Mouse (Mus musculus): ENCODE results near the gene Bcat1. TPM values are rescaled to one million over a fixed set of nuclear protein-coding genes. Genes with fewer than 3 reads are reported as not detected.

Bcat1 gene
- polyA plus RNA-seq, 1 experiment from 2014 or later: 0.46 TPM

DNA sequence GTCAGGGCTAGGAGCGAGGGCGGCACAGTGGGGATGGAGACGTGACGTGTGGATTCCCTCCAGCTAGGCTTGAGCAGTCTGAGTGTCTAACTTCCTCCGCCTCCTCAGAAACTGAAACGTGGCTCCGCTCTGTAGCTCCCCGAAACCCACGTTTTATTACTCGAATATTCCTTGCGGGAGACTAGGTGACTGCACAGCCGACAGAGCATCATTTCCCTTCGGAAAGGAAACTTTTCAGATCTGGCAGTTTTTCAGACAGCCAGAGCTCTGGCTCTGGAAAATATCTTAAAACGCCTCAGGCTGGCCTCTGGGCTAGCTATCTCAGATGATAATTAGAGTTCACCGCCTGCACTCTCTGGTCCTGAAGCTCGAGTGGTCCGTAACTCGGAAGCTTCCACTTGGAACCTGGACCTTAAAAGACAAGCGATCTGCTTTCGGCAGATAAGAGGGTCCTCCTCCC lies 866 bp downstream of the Bcat1 start:
- DNase-seq (peak; percentile 10), ATAC-seq (no peak)
- Histone ChIP-seq H3K9me3 (ENCODE audit: low read length) (no peaks in the 10 kb centered on the region), H3K4me2 (ENCODE audit: low read depth, low read length) (peak overlapping the region; percentile 64), H3K4me1 (ENCODE audit: insufficient read depth) (peaks cover 4% of the 10 kb centered on the region), H3K27me3 (ENCODE audit: insufficient read depth, low read length) (peaks cover 26% of the 10 kb centered on the region), H3K4me3 (ENCODE audit: low read depth, low read length) (peak overlapping the region; percentile 39), H3K9ac (replicated peaks) (no peak overlapping the region; the same call in 1 of the 2 replicates), H3K36me3 (replicated peaks; ENCODE audit: insufficient read depth, low read length) (no peaks in the 10 kb centered on the region), H3K27ac (ENCODE audit: low read depth) (no peak overlapping the region)
- no peak for TF ChIP-seq EP300 (IDR thresholded peaks at IDR 0.05; ENCODE audit: low read depth)
- TF ChIP-seq CTCF (IDR thresholded peaks at IDR 0.05; ENCODE audit: low read depth): no peak
- WGBS (ENCODE audit: insufficient replicate concordance): 1% methylated on average over 20 of the region's 20 CpGs

DNA sequence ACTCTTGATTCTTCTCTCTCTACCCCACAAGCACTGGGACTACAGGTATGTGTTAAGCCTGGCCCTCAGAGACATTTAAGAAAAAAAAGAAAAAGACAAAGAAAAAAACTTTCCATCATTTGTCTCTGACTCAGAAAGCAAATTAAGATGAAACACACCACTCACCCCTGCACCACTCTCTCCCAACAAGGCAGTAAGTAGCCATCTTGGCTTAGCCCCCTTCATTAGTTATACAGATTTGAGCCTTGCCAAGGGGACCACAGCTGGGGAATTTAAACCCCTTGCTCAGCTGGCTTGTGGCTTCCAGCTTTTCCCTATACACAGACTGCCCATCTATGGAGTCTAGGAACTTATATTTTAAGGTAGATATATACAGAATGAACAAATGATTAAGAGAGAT lies 1.5 kb downstream of the Bcat1 start:
- ATAC-seq (no peak), DNase-seq (no peak)
- TF ChIP-seq CTCF (IDR thresholded peaks at IDR 0.05; ENCODE audit: low read depth): no peak
- no peak for TF ChIP-seq EP300 (IDR thresholded peaks at IDR 0.05; ENCODE audit: low read depth)
- H3K4me3 ChIP-seq (ENCODE audit: low read depth, low read length): no peak overlapping the region
- H3K9ac ChIP-seq (replicated peaks): no peak overlapping the region
- H3K27ac ChIP-seq (ENCODE audit: low read depth): no peak overlapping the region
- H3K9me3 ChIP-seq (ENCODE audit: low read length): no peaks in the 10 kb centered on the region
- H3K36me3 ChIP-seq (replicated peaks; ENCODE audit: insufficient read depth, low read length): no peaks in the 10 kb centered on the region
- H3K4me2 ChIP-seq (ENCODE audit: low read depth, low read length): no peak overlapping the region
- peaks cover 4% of the 10 kb centered on the region for H3K4me1 ChIP-seq (ENCODE audit: insufficient read depth)
- H3K27me3 ChIP-seq (ENCODE audit: insufficient read depth, low read length): peaks cover 26% of the 10 kb centered on the region

DNA sequence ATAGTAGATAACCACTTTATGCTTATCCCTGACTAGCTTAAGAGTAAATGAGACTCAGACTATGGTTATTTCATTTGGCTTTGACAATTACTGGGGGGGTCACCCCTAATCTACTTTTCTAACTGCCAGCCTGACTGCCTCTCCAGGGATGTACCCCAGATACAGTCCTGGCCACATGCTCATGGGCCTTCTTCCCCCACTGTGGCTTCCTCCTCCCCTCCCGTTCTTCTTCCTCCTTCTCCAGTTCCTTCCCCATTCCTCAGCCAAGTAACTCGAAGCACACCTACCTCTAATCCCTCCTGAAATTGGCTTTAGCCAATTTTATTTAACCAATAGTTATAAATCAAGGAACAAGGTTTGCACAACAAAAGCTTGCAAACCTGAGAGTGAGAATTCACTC lies 6.1 kb downstream of the Bcat1 start:
- ATAC-seq: no peak
- TF ChIP-seq CTCF (IDR thresholded peaks at IDR 0.05; ENCODE audit: low read depth) (no peak), EP300 (IDR thresholded peaks at IDR 0.05; ENCODE audit: low read depth) (no peak)
- Histone ChIP-seq H3K36me3 (replicated peaks; ENCODE audit: insufficient read depth, low read length) (no peaks in the 10 kb centered on the region), H3K4me1 (ENCODE audit: insufficient read depth) (no peaks in the 10 kb centered on the region), H3K27ac (ENCODE audit: low read depth) (no peak overlapping the region), H3K4me3 (ENCODE audit: low read depth, low read length) (no peak overlapping the region), H3K9ac (replicated peaks) (no peak overlapping the region), H3K27me3 (ENCODE audit: insufficient read depth, low read length) (peaks cover 11% of the 10 kb centered on the region), H3K9me3 (ENCODE audit: low read length) (no peaks in the 10 kb centered on the region), H3K4me2 (ENCODE audit: low read depth, low read length) (no peak overlapping the region)
- 36% methylated on average over 2 of the region's 2 CpGs for WGBS (ENCODE audit: insufficient replicate concordance)
- peak; percentile 6 for DNase-seq

DNA sequence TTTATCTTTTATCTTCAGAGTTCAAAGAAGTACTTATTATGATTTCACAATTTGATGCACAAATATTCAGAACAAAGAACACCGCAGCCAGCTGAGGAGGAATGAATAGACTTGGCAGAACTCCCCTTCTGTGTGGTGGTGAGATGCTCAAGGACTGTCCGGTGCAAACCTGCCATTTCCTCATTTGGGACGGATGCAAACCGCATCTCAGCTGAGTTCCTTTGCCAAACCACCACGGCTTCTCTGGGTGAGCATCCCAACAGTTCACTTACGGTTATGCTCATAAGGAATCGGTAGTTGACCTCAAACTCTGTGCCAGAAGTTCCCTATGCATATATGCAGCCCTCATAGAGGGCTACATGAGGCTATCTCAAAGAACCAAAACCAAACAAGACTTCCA lies 6.6 kb downstream of the Bcat1 start:
- H3K36me3 ChIP-seq (replicated peaks; ENCODE audit: insufficient read depth, low read length): no peaks in the 10 kb centered on the region
- ATAC-seq (no peak), DNase-seq (peak; percentile 4)
- H3K27me3 ChIP-seq (ENCODE audit: insufficient read depth, low read length): peaks cover 8% of the 10 kb centered on the region
- H3K9me3 ChIP-seq (ENCODE audit: low read length): no peaks in the 10 kb centered on the region
- H3K27ac ChIP-seq (ENCODE audit: low read depth): no peak overlapping the region
- no peak overlapping the region for H3K4me2 ChIP-seq (ENCODE audit: low read depth, low read length)
- TF ChIP-seq CTCF (IDR thresholded peaks at IDR 0.05; ENCODE audit: low read depth) (no peak), EP300 (IDR thresholded peaks at IDR 0.05; ENCODE audit: low read depth) (no peak)
- H3K4me1 ChIP-seq (ENCODE audit: insufficient read depth): no peaks in the 10 kb centered on the region
- WGBS (ENCODE audit: insufficient replicate concordance): 67% methylated on average over 7 of the region's 7 CpGs
- H3K9ac ChIP-seq (replicated peaks): no peak overlapping the region
- no peak overlapping the region for H3K4me3 ChIP-seq (ENCODE audit: low read depth, low read length)

DNA sequence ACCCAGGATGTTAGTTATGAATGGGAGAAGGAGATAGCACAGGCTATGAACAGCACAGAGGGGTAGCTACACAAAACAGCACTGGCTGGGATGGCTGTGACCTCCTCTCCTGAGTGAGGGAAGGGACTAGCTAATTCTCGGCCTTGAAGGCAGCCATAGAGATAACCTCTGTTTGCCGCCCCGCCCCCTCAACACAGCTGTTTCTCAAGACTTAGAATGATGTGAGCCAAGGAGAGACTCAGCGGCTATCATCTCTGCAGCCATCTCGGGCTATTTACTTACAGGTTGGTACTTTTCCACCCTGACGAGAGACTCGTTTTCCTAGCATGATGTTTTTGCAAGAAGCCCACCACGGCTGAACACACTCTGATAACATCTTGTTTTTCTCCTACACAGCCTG lies 8.3 kb downstream of the Bcat1 start:
- ATAC-seq (no peak), DNase-seq (peak; percentile 10)
- no peaks in the 10 kb centered on the region for H3K36me3 ChIP-seq (replicated peaks; ENCODE audit: insufficient read depth, low read length)
- H3K4me2 ChIP-seq (ENCODE audit: low read depth, low read length): no peak overlapping the region
- H3K27me3 ChIP-seq (ENCODE audit: insufficient read depth, low read length): no peaks in the 10 kb centered on the region
- no peak overlapping the region for H3K9ac ChIP-seq (replicated peaks)
- H3K9me3 ChIP-seq (ENCODE audit: low read length): no peaks in the 10 kb centered on the region
- no peak overlapping the region for H3K27ac ChIP-seq (ENCODE audit: low read depth)
- 65% methylated on average over 8 of the region's 8 CpGs for WGBS (ENCODE audit: insufficient replicate concordance)
- no peaks in the 10 kb centered on the region for H3K4me1 ChIP-seq (ENCODE audit: insufficient read depth)
- no peak overlapping the region for H3K4me3 ChIP-seq (ENCODE audit: low read depth, low read length)
- no peak for TF ChIP-seq EP300 (IDR thresholded peaks at IDR 0.05; ENCODE audit: low read depth)
- TF ChIP-seq CTCF (IDR thresholded peaks at IDR 0.05; ENCODE audit: low read depth): no peak

DNA sequence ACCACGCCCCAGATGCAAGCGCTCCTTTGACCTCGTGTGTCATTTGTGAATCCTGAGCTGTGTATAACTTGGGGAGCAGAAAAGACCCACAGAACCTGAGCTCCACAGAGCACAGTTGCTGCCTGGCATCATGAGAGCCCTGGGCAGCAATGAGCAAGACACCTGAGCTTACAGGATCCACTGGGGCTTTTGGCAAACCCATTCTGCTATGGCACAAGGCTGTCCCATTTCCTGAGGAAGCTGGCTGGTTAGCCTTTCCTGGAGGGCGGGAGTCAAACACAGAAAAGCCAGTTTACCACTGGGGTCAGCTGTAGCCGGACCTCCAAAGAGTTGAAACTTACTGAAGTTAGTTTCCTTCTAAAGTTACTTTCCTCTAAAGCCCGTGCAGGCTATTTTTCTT lies 9.6 kb downstream of the Bcat1 start:
- 61% methylated on average over 6 of the region's 6 CpGs for WGBS (ENCODE audit: insufficient replicate concordance)
- ATAC-seq (no peak), DNase-seq (peak; percentile 9)
- Histone ChIP-seq H3K27ac (ENCODE audit: low read depth) (no peak overlapping the region), H3K9ac (replicated peaks) (no peak overlapping the region), H3K4me1 (ENCODE audit: insufficient read depth) (no peaks in the 10 kb centered on the region), H3K9me3 (ENCODE audit: low read length) (no peaks in the 10 kb centered on the region), H3K36me3 (replicated peaks; ENCODE audit: insufficient read depth, low read length) (no peaks in the 10 kb centered on the region), H3K4me2 (ENCODE audit: low read depth, low read length) (no peak overlapping the region), H3K4me3 (ENCODE audit: low read depth, low read length) (no peak overlapping the region), H3K27me3 (ENCODE audit: insufficient read depth, low read length) (no peaks in the 10 kb centered on the region)
- no peak for TF ChIP-seq CTCF (IDR thresholded peaks at IDR 0.05; ENCODE audit: low read depth)
- TF ChIP-seq EP300 (IDR thresholded peaks at IDR 0.05; ENCODE audit: low read depth): no peak

DNA sequence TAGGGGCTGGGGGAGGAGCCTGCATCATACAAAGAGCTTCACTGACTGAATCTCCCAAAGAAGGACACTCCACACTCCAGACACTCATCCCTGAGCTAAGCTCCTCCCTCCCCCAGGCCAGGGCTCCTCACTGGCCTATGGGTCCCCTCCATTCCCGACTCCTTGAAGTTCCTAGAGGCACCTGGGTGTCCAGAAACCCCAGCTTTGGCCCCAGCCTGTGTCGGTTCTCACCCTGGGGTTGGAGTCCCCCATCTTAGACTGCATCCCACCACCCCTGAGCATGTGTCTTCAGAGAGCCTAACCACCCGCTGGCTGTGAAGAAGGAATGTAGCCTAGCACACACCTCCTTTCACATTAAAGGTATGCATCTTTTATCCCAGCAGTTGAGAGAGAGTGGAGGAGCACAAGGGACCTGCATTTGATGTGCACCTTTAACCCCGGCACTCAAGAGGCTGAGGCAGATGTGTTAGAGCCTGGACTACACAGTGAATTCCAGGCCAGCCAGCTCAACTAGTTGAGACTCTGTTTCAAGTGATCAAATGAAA lies 10.6 kb downstream of the Bcat1 start:
- Histone ChIP-seq H3K4me2 (ENCODE audit: low read depth, low read length) (no peak overlapping the region), H3K9ac (replicated peaks) (no peak overlapping the region), H3K36me3 (replicated peaks; ENCODE audit: insufficient read depth, low read length) (no peaks in the 10 kb centered on the region), H3K4me1 (ENCODE audit: insufficient read depth) (no peaks in the 10 kb centered on the region), H3K27me3 (ENCODE audit: insufficient read depth, low read length) (no peaks in the 10 kb centered on the region), H3K27ac (ENCODE audit: low read depth) (no peak overlapping the region), H3K4me3 (ENCODE audit: low read depth, low read length) (no peak overlapping the region), H3K9me3 (ENCODE audit: low read length) (no peaks in the 10 kb centered on the region)
- TF ChIP-seq EP300 (IDR thresholded peaks at IDR 0.05; ENCODE audit: low read depth) (no peak), CTCF (IDR thresholded peaks at IDR 0.05; ENCODE audit: low read depth) (no peak)
- 70% methylated on average over 4 of the region's 4 CpGs for WGBS (ENCODE audit: insufficient replicate concordance)
- ATAC-seq (no peak), DNase-seq (peak; percentile 8)
